Mouse (Mus musculus) WW6 (cell line): ENCODE measurements around the gene Zic4.

Experiments
- DNase-seq: peaks from one replicate; pipeline ENCODE4 v3.0.0-alpha.2; 2013; ENCODE audit warnings: low read depth, low spot score

Zic4 gene

GRCm38 (mm10) chr9:91379300-91379635 lies 17.1 kb downstream of the Zic4 start:
- DNase-seq, result no peak

GRCm38 (mm10) chr9:91379781-91380457 lies 17.7 kb downstream of the Zic4 start:
- DNase-seq, result no peak

- DNase-seq, result no peak
These were observed 18.3 kb downstream of the Zic4 start for GRCm38 (mm10) chr9:91380458-91380914.

GRCm38 (mm10) chr9:91381284-91382110 lies 19.3 kb downstream of the Zic4 start:
- no peak for DNase-seq

- no peak for DNase-seq
These were observed 19.8 kb downstream of the Zic4 start for GRCm38 (mm10) chr9:91382111-91382379.

GRCm38 (mm10) chr9:91382471-91383255 lies 20.4 kb downstream of the Zic4 start:
- no peak for DNase-seq

- no peak for DNase-seq
These were observed 21.4 kb downstream of the Zic4 start for GRCm38 (mm10) chr9:91383441-91384135.

GRCm38 (mm10) chr9:91384136-91384500 lies 21.9 kb downstream of the Zic4 start:
- no peak for DNase-seq

- no peak for DNase-seq
These were observed 22.7 kb downstream of the Zic4 start for GRCm38 (mm10) chr9:91384693-91385560.

- no peak for DNase-seq
These were observed 23.6 kb downstream of the Zic4 start for GRCm38 (mm10) chr9:91385561-91386430.

GRCm38 (mm10) chr9:91386502-91386890 lies 24.3 kb downstream of the Zic4 start:
- no peak for DNase-seq

- DNase-seq, result no peak
These were observed 24.9 kb downstream of the Zic4 start for GRCm38 (mm10) chr9:91386891-91387739.

GRCm38 (mm10) chr9:91387740-91388080 lies 25.5 kb downstream of the Zic4 start:
- DNase-seq, result no peak

GRCm38 (mm10) chr9:91388173-91388572 lies 26.0 kb downstream of the Zic4 start:
- no peak for DNase-seq

GRCm38 (mm10) chr9:91393376-91394068 lies 31.3 kb downstream of the Zic4 start:
- DNase-seq, result no peak

- DNase-seq, result no peak
These were observed 32.0 kb downstream of the Zic4 start for GRCm38 (mm10) chr9:91394211-91394646.

- no peak for DNase-seq
These were observed 33.0 kb downstream of the Zic4 start for GRCm38 (mm10) chr9:91395066-91395772.

GRCm38 (mm10) chr9:91399976-91400375 lies 37.8 kb downstream of the Zic4 start:
- DNase-seq, result no peak
